ENCODE assay signal across 12 mouse cellular contexts in genomic region chr11:53101732-53102131, GRCm38 (mm10).
"Had no signal": no experiment of that assay in that cellular context is flagged by ENCODE, and none has a peak within 500 bp of the region (broad histone marks: within the 10 kb centered on the region; RNA-seq: fewer than 3 reads in every experiment).

No protein-coding gene starts in this region.

- ATAC-seq: liver, embryonic 12.5 days; midbrain, embryonic 15.5 days had no signal

- DNase-seq: layer of hippocampus, postnatal 36 days; lung, embryonic 14.5 days; lung, postnatal 10 days; thymus, postnatal 4 days had no signal

- H3K4me1 ChIP-seq: liver, embryonic 12.5 days; megakaryocyte, embryonic 14.5 days; midbrain, embryonic 15.5 days had no signal

- H3K9me3 ChIP-seq: limb, embryonic 15.5 days; liver, embryonic 12.5 days; megakaryocyte, embryonic 14.5 days; midbrain, embryonic 15.5 days; neural tube, embryonic 12.5 days had no signal

- H3K27me3 ChIP-seq: midbrain, embryonic 15.5 days; neural tube, embryonic 12.5 days had no signal

- H3K4me2 ChIP-seq: limb, embryonic 15.5 days; liver, embryonic 12.5 days; lung, embryonic 14.5 days; midbrain, embryonic 11.5 days; midbrain, embryonic 15.5 days; neural tube, embryonic 12.5 days had no signal

- H3K36me3 ChIP-seq: limb, embryonic 15.5 days; liver, embryonic 12.5 days; midbrain, embryonic 15.5 days; neural tube, embryonic 12.5 days had no signal

- H3K4me3 ChIP-seq: limb, embryonic 15.5 days; liver, embryonic 12.5 days; megakaryocyte, embryonic 14.5 days; midbrain, embryonic 15.5 days; neural tube, embryonic 12.5 days had no signal

- H3K9ac ChIP-seq: limb, embryonic 15.5 days; liver, embryonic 12.5 days; lung, embryonic 14.5 days; midbrain, embryonic 15.5 days; neural tube, embryonic 12.5 days had no signal

- H3K27ac ChIP-seq: limb, embryonic 15.5 days; liver, embryonic 12.5 days; macrophage; midbrain, embryonic 15.5 days; neural tube, embryonic 12.5 days; stomach, postnatal 0 days had no signal
